Mouse (Mus musculus) heart, postnatal 14 days (tissue): ENCODE results near the gene Sh3bp1. TPM values are rescaled to one million over a fixed set of nuclear protein-coding genes. Genes with fewer than 3 reads are reported as not detected.
"Not testable (repeated sequence)": the region's sequence is repeated elsewhere in the genome, so short reads cannot be mapped to it uniquely, and the experiment has no call there.

Experiments used
- DNase-seq, 2 experiments: peaks; one replicate each; pipeline ENCODE4 v3.0.0; 2021 to 2022
- intact Hi-C: fragments of 180-260 bp; cut with DNase I; formaldehyde crosslinking; loops from one replicate; pipeline ENCODE4 v1.15.1; 2025
- total RNA-seq, 2 experiments: library from RNA; stranded (reverse); gene quantifications; 2 replicates each; pipeline ENCODE4 v1.2.3; 2021

Sh3bp1 gene
- total RNA-seq, 2 experiments from 2014 or later = 4.6 to 6.3 TPM

- intact Hi-C loops = no loop called here
- DNase-seq = peak; percentile 91 to 96
Measured at GRCm38 (mm10) chr15:78876991-78877809, 22.4 kb upstream of the Sh3bp1 start, which contains the start of gene Gga1. TSS of gene Gga1 (plus strand) at chr15:78877190.

DNA sequence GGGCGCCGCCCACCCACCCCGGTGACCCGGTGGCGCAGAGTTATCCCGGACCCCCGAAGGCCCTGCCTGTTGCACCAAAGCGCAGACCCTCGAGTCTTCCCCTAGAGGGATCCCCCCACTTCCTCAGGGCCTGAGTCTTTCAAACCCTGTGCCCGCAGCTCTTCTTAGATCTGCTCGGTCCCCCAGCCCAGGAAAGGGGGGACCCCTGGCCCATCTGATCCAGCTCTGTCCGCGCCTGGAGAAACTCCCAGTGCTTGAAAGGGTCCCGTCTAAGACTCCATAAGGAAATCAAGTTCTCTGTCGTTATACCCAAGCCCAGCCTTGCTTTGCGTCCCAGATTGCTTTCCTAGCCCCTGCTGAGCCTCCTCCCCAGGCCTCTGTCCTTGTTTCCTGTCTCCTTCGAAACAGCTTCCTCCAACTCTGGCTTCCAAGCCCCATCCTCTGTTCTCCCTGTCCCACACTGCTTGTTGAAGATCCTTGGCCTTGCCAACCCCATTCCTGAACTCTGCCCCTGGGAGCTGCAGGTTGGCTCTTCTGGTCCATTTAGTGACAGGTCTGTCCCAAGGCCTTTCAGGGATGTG, 21.7 kb upstream of the Sh3bp1 start:
- DNase-seq = no peak
- intact Hi-C loops = no loop called here

DNA sequence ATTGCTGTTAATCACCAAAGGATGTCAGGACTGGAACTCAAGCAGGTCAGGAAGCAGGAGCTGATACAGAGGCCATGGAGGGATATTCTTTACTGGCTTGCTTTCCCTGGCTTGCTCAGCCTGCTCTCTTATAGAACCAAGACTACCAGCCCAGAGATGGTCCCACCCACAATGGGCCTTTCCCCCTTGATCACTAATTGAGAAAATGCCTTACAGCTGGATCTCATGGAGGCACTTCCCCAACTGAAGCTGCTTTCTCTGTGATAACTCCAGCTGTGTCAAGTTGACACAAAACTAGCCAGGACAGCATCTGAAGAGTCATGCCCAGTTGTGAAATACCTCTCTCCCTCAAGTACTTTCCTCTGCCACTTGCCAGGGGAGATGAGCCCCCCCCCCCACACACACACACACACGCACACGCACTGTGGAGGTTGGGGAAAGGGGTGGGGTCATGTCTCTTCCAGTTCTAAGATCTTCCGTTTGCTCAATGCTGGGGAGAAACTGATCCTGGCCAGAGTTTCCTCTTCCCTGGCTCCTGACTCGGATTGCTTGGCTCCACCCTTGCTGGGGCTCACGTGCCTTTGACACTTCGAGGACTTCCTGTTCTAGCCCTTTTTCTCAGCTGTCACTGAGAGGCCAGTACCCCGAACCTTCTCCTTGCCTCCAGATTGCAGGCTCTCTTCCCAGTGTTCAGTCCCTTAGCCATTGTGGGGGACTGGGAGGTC, 20.6 kb upstream of the Sh3bp1 start:
- DNase-seq, intact Hi-C loops: not testable (repeated sequence)

DNA sequence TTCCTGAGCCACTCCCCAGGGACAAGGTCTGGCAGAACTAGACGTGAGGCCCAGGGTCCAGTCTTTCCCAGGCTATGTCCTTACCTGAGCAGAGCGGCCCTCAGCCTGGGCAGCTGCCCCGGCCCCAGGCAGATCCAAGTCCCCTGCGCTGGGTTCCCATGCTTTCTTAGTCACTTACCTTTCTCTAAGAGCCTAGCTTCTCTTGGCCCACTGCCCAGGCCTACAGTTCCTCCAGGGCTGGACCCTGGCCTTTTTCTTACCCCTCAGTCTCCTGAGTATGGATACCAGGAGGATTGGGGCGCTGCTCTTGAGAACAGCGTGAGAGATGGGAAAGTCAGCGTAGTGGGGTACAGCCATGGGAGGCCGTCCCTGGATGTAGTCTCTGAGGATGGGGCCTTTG, 19.1 kb upstream of the Sh3bp1 start:
- intact Hi-C loops = no loop called here
- DNase-seq = no peak

GRCm38 (mm10) chr15:78881828-78882227, 17.7 kb upstream of the Sh3bp1 start:
- intact Hi-C loops = no loop called here
- DNase-seq = no peak

GRCm38 (mm10) chr15:78889401-78889853, 10.1 kb upstream of the Sh3bp1 start:
- intact Hi-C loops = no loop called here
- no peak for DNase-seq

GRCm38 (mm10) chr15:78892440-78892839, 7.1 kb upstream of the Sh3bp1 start:
- intact Hi-C loops = no loop called here
- no peak for DNase-seq

DNA sequence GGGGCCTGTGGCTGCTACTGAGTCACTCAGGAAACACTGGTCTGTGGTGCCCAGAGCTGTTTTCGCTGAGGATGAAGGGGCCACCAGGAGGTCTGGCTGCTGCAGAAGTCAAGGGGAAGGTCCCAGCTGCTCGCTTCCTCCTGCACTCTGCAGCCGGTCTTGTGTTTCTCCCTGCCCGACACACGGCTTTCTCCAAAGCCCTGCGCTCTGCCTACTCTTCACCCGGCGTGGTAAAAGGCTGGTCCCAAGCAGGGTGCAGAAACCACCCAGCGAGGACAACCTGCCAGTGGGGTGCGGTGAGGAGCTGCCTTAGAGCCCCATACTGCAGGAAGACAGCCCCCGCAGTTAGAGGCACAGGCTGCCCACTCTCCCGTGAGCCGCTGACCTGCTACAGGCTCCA, 4.8 kb upstream of the Sh3bp1 start:
- no peak for DNase-seq
- intact Hi-C loops = no loop called here

- intact Hi-C loops = no loop called here
- DNase-seq = no peak
Measured at GRCm38 (mm10) chr15:78895741-78896140, 3.8 kb upstream of the Sh3bp1 start.

GRCm38 (mm10) chr15:78896149-78896548, 3.4 kb upstream of the Sh3bp1 start:
- no peak for DNase-seq

GRCm38 (mm10) chr15:78897488-78897887, 2.1 kb upstream of the Sh3bp1 start:
- intact Hi-C loops = no loop called here
- no peak for DNase-seq

More at GRCm38 (mm10) chr15:78896149-78896548, 3.4 kb upstream of the Sh3bp1 start:
- intact Hi-C loops = no loop called here

DNA sequence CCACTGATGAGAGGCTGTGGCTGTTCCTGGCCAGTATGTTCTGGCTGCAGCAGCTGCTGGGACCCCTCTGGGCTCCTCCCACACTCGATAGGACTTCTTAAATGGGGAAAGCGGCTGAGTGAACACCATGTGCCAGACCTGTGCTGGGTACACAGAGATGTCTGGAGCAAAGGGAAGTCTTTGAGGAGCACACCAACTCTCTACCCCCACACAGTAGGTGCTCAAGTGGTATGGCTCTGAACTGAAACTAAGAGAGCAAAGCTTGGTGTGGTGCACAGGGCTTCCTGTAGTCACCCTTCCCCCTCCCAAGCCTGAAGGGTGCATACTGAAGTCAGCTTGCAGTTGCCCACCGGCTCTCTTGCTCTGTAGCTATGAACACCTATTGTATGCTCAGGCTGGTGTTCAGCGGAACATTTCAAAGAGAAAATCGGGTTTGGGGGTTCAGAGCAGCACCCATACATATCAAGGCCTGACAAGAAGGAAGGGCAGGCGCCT, 1.0 kb upstream of the Sh3bp1 start:
- intact Hi-C loops = no loop called here
- no peak for DNase-seq

GRCm38 (mm10) chr15:78899409-78899739, 194 bp upstream of the Sh3bp1 start, which contains the start of gene Gm49510:
TSS of gene Gm49510 (plus strand) at chr15:78899667.
- intact Hi-C loops = no loop called here
- DNase-seq = no peak

DNA sequence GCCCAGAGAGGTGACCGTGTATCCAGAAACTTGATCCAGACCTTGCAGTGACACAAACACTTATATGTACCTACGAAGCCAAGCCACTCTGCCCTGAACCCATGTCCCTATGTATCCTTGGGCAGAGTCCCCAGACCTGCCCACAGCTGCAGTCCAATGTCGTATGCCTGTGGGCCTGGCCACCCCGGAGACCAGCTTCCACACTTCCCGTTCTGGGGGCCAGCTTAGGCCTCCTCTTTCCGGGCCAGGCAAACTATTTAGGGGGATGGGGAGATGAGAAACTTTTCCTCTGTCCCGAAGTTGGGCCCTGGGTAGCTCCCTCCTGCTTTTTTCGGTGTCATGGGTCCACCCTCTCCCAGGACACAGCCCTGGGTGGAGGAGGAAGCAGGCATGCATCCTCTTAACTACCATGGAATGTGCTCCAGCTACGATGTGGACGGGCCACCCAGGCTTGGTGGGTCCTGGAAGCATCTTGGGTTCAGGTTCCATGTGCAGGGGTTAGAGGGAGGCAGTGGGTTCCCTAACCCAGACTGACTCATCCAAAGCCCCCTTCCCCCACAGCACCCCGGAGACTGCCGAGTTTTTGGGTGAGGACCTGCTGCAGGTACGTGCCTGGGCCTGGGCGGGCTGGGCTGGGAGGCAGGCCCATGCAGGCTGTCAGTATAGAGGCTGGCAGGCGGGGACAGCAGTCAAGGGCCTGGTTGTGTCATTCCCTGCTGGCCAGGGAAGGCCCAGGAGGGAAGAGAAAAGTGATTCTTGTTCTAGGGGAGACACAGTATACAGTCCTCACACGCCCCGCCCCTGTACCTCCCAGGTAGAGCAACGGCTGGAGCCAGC, 1.2 kb downstream of the Sh3bp1 start:
- intact Hi-C loops = no loop called here
- DNase-seq = peak in 1 of 2 experiments; percentile 45

DNA sequence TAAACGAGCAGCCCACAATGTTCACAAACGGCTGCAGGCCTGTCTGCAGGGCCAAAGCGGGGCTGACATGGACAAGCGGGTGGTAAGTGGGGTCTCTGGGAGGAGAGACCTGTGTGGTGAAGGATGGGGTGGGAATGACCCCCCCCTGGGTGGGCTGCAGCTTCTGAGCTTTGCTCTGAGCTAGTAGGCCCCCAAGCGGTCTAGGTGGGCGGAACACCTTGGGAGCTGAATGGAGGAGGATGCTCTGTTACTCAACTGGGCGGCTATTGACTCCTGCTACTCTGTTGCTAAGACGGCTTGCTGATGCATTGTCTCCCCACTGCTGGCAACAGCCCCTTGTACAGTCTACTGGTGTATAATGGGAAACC, 1.8 kb downstream of the Sh3bp1 start:
- intact Hi-C loops = no loop called here
- no peak for DNase-seq

DNA sequence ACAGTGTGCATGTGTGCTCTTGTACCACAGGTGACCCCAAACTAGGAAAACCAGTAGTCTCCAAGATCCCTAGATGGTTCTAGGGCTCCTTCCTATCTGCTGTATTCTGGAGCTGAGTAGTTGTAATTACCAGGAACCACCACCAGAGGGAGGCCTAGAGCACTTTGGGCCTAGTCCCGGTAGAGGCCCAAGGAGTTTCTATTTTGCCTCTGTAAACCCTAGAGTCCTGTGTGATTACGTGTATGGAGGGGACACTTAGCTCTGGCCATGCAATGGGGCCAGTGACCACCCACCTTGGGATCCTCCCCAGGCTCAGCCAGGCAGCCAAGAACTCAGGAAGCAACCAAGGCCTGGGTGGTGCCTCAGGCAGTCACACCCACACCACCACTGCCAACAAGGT, 3.7 kb downstream of the Sh3bp1 start:
- DNase-seq = peak; percentile 85 to 91
- intact Hi-C loops = no loop called here

DNA sequence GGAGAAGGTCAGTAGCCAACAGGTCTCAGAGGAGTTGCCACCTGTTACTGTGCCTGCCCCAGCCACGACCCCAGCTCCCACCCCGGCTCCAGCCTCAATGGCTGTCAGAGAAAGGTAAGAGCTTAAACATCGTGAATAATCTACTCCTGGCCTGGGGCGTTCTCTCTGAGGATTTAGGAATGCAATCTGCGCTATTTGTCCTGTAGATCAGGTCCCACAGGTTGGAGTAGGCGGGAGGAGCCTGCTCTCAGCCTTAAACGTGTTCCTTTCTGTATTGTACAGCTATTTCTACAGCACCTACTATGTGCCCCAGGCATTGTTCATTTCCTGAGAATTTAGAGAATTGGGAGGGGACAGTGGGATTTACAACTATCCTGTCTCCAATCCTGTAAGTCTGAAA, 8.8 kb downstream of the Sh3bp1 start:
- intact Hi-C loops = no loop called here
- no peak for DNase-seq

DNA sequence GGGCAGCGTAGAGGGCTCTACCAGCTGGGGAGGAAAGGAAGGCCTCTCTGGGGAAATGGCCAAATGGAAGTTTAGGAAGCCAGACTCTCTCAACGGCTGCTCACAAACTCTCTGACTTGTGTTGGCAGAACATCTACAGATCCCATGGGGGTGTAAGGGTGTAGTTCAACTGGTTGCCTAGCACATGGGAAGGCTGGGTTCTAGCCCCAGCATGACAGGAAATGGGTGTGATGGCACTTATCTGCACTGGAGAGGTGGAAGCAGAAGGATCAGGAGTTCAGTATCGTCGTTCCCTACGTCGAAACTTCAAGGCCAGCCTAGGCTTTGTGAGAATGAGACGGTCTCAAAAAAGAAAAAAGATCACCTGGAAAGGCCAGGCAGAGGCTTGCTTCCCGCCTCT, 9.4 kb downstream of the Sh3bp1 start:
- no peak for DNase-seq
- intact Hi-C loops = no loop called here

- intact Hi-C loops = no loop called here
- DNase-seq = no peak
Measured at GRCm38 (mm10) chr15:78912040-78912439, 12.5 kb downstream of the Sh3bp1 start.

DNA sequence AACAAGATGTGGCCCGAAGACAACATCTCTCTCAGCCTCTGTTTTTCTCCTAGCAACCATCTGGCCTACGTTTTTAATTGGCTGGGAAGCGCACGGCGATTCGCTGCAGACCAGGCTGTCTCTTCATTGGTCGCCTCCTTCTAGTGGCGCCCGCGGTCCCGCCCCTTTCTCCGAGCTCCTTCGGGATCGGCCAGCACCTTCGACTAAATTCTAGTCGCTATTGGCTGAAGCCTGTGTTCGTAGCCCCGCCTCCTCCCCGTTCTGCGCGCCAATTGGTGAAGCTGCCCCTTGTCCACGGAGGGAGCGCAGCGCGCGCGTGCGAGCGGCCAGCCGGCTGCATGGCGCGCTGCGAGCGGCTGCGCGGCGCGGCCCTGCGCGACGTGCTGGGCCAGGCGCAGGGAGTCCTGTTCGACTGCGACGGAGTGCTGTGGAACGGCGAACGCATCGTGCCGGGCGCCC, 14.1 kb downstream of the Sh3bp1 start, which contains the start of gene Pdxp:
Pdxp (plus strand) TSS at position 288 of the 459 bp plus-strand sequence.
- peak; percentile 93 for DNase-seq
- intact Hi-C loops = no loop called here
